18 mouse cellular contexts compared by ENCODE assay signal in genomic region chr11:53893451-53893850, GRCm38 (mm10). TPM values are rescaled to one million over a fixed set of nuclear protein-coding genes. Genes with fewer than 3 reads are reported as not detected.
DNase-seq lines count a peak whose midpoint lies in the region; ATAC-seq and TF ChIP-seq lines count a peak whose summit lies in the region.
"Had no signal": no experiment of that assay in that cellular context is flagged by ENCODE, and none has a peak within 500 bp of the region (broad histone marks: within the 10 kb centered on the region; RNA-seq: fewer than 3 reads in every experiment).

No protein-coding gene starts in this region.

- no peaks in the 10 kb centered on the region for H3K27me3 ChIP-seq in kidney, embryonic 15.5 days
- H3K27me3 ChIP-seq in CH12.LX (replicated peaks): no peaks in the 10 kb centered on the region
- no peaks in the 10 kb centered on the region for H3K27me3 ChIP-seq in midbrain, embryonic 11.5 days (ENCODE audit: control insufficient read depth, insufficient read depth, low read length)
- H3K27me3 ChIP-seq: embryonic facial prominence, embryonic 12.5 days; hindbrain, embryonic 12.5 days; midbrain, embryonic 12.5 days; neural tube, embryonic 15.5 days had no signal

- TF ChIP-seq RAD21 in CH12.LX (IDR thresholded peaks at IDR 0.05; ENCODE audit: low read depth, low read length): no peak

- H3K4me2 ChIP-seq in kidney, embryonic 15.5 days: no peak overlapping the region
- 0 out of 2 replicates have a peak overlapping the region, but pooled peaks have one; percentile 29 for H3K4me2 ChIP-seq in CH12.LX (ENCODE audit: insufficient read depth, low read depth, poor library complexity, severe bottlenecking)
- H3K4me2 ChIP-seq in midbrain, embryonic 11.5 days: no peak overlapping the region
- H3K4me2 ChIP-seq: embryonic facial prominence, embryonic 12.5 days; hindbrain, embryonic 12.5 days; midbrain, embryonic 12.5 days; neural tube, embryonic 15.5 days had no signal

- no peak for TF ChIP-seq EP300 in CH12.LX (IDR thresholded peaks at IDR 0.05; ENCODE audit: low read length)

- no peak overlapping the region for H3K4me3 ChIP-seq in kidney, embryonic 15.5 days (replicated peaks)
- no peak overlapping the region for H3K4me3 ChIP-seq in CH12.LX (replicated peaks in 1 of 3; ENCODE audit: low read depth in 2 of 3, low read length in 2 of 3, poor library complexity in 1 of 3)
- H3K4me3 ChIP-seq in midbrain, embryonic 11.5 days (ENCODE audit: low read depth, low read length): no peak overlapping the region
- H3K4me3 ChIP-seq: embryonic facial prominence, embryonic 12.5 days; hindbrain, embryonic 12.5 days; midbrain, embryonic 12.5 days; neural tube, embryonic 15.5 days had no signal

- in situ Hi-C loops in CH12.LX (cut with MboI; ENCODE audit: low pct_ligation_motif_present, low pct_unique_long_range_greater_than_20kb, low sequenced_read_pairs): no loop called here

- no peak for TF ChIP-seq POLR2A in CH12.LX (IDR thresholded peaks at IDR 0.05; ENCODE audit: low read depth, low read length)

- peak overlapping the region; percentile 63; the same call in 1 of the 2 replicates for H3K27ac ChIP-seq in kidney, embryonic 15.5 days
- no peak overlapping the region; the same call in 1 of the 2 replicates for H3K27ac ChIP-seq in CH12.LX (ENCODE audit: insufficient read depth, low read depth)
- no peak overlapping the region for H3K27ac ChIP-seq in midbrain, embryonic 11.5 days (ENCODE audit: low read depth, low read length)
- H3K27ac ChIP-seq: embryonic facial prominence, embryonic 12.5 days; hindbrain, embryonic 12.5 days; midbrain, embryonic 12.5 days; neural tube, embryonic 15.5 days had no signal

- H3K4me1 ChIP-seq in kidney, embryonic 15.5 days: peaks cover 37% of the 10 kb centered on the region
- peaks cover 4 to 25% of the 10 kb centered on the region in 2 experiments; a peak in 3 of 4 replicates for H3K4me1 ChIP-seq in CH12.LX (ENCODE audit: control insufficient read depth in 1 of 2, insufficient read depth in 2 of 2)
- H3K4me1 ChIP-seq in midbrain, embryonic 11.5 days (ENCODE audit: control insufficient read depth, insufficient read depth, low read length): no peaks in the 10 kb centered on the region

- no peak overlapping the region for H3K9ac ChIP-seq in kidney, embryonic 15.5 days
- H3K9ac ChIP-seq in CH12.LX (ENCODE audit: insufficient read depth, low read depth): peak overlapping the region; percentile 31
- H3K9ac ChIP-seq in midbrain, embryonic 11.5 days (ENCODE audit: low read length): no peak overlapping the region
- H3K9ac ChIP-seq: embryonic facial prominence, embryonic 12.5 days; forebrain, postnatal 0 days; hindbrain, embryonic 12.5 days; liver, embryonic 14.5 days; midbrain, embryonic 12.5 days; neural tube, embryonic 15.5 days had no signal

- ATAC-seq in kidney, embryonic 15.5 days (replicated peaks; ENCODE audit: low FRiP score): no peak
- ATAC-seq in midbrain, embryonic 11.5 days (ENCODE audit: low FRiP score): no peak
- ATAC-seq: forebrain, postnatal 0 days had no signal

- no peaks in the 10 kb centered on the region for H3K79me2 ChIP-seq in CH12.LX (replicated peaks; ENCODE audit: control insufficient read depth, extremely low read depth, insufficient read depth, poor library complexity, severe bottlenecking)

- no peaks in the 10 kb centered on the region for H3K36me3 ChIP-seq in kidney, embryonic 15.5 days
- H3K36me3 ChIP-seq in CH12.LX (replicated peaks in 1 of 2; ENCODE audit: control insufficient read depth in 1 of 2, insufficient read depth in 1 of 2, low read length in 1 of 2): no peaks in the 10 kb centered on the region
- no peaks in the 10 kb centered on the region for H3K36me3 ChIP-seq in midbrain, embryonic 11.5 days (ENCODE audit: control insufficient read depth, insufficient read depth, low read length)
- H3K36me3 ChIP-seq: embryonic facial prominence, embryonic 12.5 days; hindbrain, embryonic 12.5 days; midbrain, embryonic 12.5 days; neural tube, embryonic 15.5 days had no signal

- 68% methylated on average over 2 of the region's 2 CpGs for WGBS in kidney, embryonic 15.5 days
- 67% methylated on average over 2 of the region's 2 CpGs for WGBS in midbrain, embryonic 11.5 days

- H3K9me3 ChIP-seq in kidney, embryonic 15.5 days (replicated peaks): no peaks in the 10 kb centered on the region
- H3K9me3 ChIP-seq in CH12.LX (replicated peaks; ENCODE audit: low read length): no peaks in the 10 kb centered on the region
- H3K9me3 ChIP-seq in midbrain, embryonic 11.5 days (ENCODE audit: control insufficient read depth, low read length): no peaks in the 10 kb centered on the region
- H3K9me3 ChIP-seq: embryonic facial prominence, embryonic 12.5 days; hindbrain, embryonic 12.5 days; midbrain, embryonic 12.5 days; neural tube, embryonic 15.5 days had no signal

- DNase-seq in kidney, adult 8-10 months: no peak
- DNase-seq in CH12.LX (ENCODE audit: extremely low read depth): no peak
- DNase-seq in induced T-regulatory cell, adult 2 months (ENCODE audit: low read depth): peak; percentile 41
- DNase-seq in naive thymus-derived CD4-positive, alpha-beta T cell, adult 2 months (ENCODE audit: low read depth): peak; percentile 27
- no peak for DNase-seq in midbrain, embryonic 11.5 days (ENCODE audit: low spot score, missing footprints)
- DNase-seq in embryo, embryonic 9.5 days (ENCODE audit: extremely low spot score): no peak
- DNase-seq: adrenal gland, postnatal 10 days; cerebellum, adult 18-20 months; cerebellum, postnatal 36 days; forebrain, postnatal 0 days; layer of hippocampus, postnatal 36 days; right cerebral cortex, postnatal 4 days had no signal

- no peak for TF ChIP-seq CTCF in CH12.LX (conservative IDR thresholded peaks at IDR 0.05 in 1 of 2, IDR thresholded peaks at IDR 0.05 in 1 of 2; ENCODE audit: low read depth in 2 of 2, low read length in 2 of 2)

- dilution Hi-C loops in CH12.LX (cut with MboI; ENCODE audit: extremely low pct_ligation_motif_present, extremely low pct_unique_long_range_greater_than_20kb, low sequenced_read_pairs): no loop called here

TF ChIP-seq in CH12.LX, 34 proteins besides CTCF, POLR2A, EP300 and RAD21:
- TF ChIP-seq CHD2 (IDR thresholded peaks at IDR 0.05; ENCODE audit: low read length) (no peak), ZKSCAN1 (IDR thresholded peaks at IDR 0.05; ENCODE audit: borderline replicate concordance, low read depth, low read length) (no peak), ETS1 (conservative IDR thresholded peaks at IDR 0.05; ENCODE audit: low read depth, low read length) (no peak), MAX (IDR thresholded peaks at IDR 0.05; ENCODE audit: low read length) (no peak), SIN3A (IDR thresholded peaks at IDR 0.05; ENCODE audit: low read length) (no peak), KAT2A (IDR thresholded peaks at IDR 0.05; ENCODE audit: insufficient replicate concordance, low read length) (no peak), ZNF384 (IDR thresholded peaks at IDR 0.05; ENCODE audit: low read depth, low read length) (no peak)

RNA-seq across cellular contexts. Expression of gene Slc22a5, which starts 2.0 kb away (rescaled TPM):
- 12.6 and 14.1 TPM in 2 replicates for polyA plus RNA-seq in kidney, embryonic 15.5 days (2015; fragmentation: Nextera tagmentation; extraction: Ambion mirVana)
- 5.3 and 6.7 TPM in 2 replicates for total RNA-seq in CH12.LX (2012; rRNA removed)
- 6.2 and 6.4 TPM in 2 replicates for total RNA-seq in CH12.LX (2014; rRNA removed)
- polyA plus RNA-seq in CH12.LX (2012; ENCODE audit: insufficient read length, low read depth): 5.6 and 7.1 TPM in 2 replicates
- 7.9 and 8.1 TPM in 2 replicates for polyA plus RNA-seq in midbrain, embryonic 11.5 days (2014; fragmentation: Nextera tagmentation; extraction: Ambion mirVana)

RNA-seq across cellular contexts. Expression of gene Gm12216, which starts 34.4 kb away (rescaled TPM):
- polyA plus RNA-seq in kidney, embryonic 15.5 days (2015; fragmentation: Nextera tagmentation; extraction: Ambion mirVana): 1.3 and 1.6 TPM in 2 replicates
- total RNA-seq in CH12.LX (2012; rRNA removed) (0.88 and 2.7 TPM in 2 replicates), CH12.LX (2014; rRNA removed) (0.73 and 0.77 TPM in 2 replicates)
- polyA plus RNA-seq in CH12.LX (2012; ENCODE audit: insufficient read length, low read depth): 0.56 and 1.1 TPM in 2 replicates
- 0.25 TPM in 1 of 2 replicates, not detected in the other for polyA plus RNA-seq in midbrain, embryonic 11.5 days (2014; fragmentation: Nextera tagmentation; extraction: Ambion mirVana)
- total RNA-seq: forebrain, postnatal 0 days had no signal
- polyA plus RNA-seq: hindbrain, embryonic 12.5 days had no signal

Comparison
In these comparisons a context has a peak if more than half of its experiments do, and no peak if none do; other contexts are left out.
1. DNase-seq: peak in induced T-regulatory cell, adult 2 months (single experiment) and naive thymus-derived CD4-positive, alpha-beta T cell, adult 2 months (single experiment); none in kidney, adult 8-10 months (0 of 2), CH12.LX (single experiment), midbrain, embryonic 11.5 days (single experiment) and embryo, embryonic 9.5 days (single experiment).